20 mouse cellular contexts compared by ENCODE assay signal in genomic region chr6:123971180-123971579, GRCm38 (mm10). TPM values are rescaled to one million over a fixed set of nuclear protein-coding genes. Genes with fewer than 3 reads are reported as not detected.
DNase-seq lines count a peak whose midpoint lies in the region; ATAC-seq and TF ChIP-seq lines count a peak whose summit lies in the region.
"Had no signal": no experiment of that assay in that cellular context is flagged by ENCODE, and none has a peak within 500 bp of the region (broad histone marks: within the 10 kb centered on the region; RNA-seq: fewer than 3 reads in every experiment).

No protein-coding gene starts in this region.

- H3K4me2 ChIP-seq in heart, embryonic 16.5 days (ENCODE audit: low read depth, low read length): no peak overlapping the region
- H3K4me2 ChIP-seq in midbrain, postnatal 0 days (ENCODE audit: low read depth, low read length, poor library complexity, severe bottlenecking): no peak overlapping the region
- no peak overlapping the region for H3K4me2 ChIP-seq in midbrain, embryonic 11.5 days
- H3K4me2 ChIP-seq: liver, embryonic 13.5 days had no signal

- H3K27ac ChIP-seq in heart, embryonic 16.5 days (ENCODE audit: low read length): peak overlapping the region; percentile 38
- no peak overlapping the region for H3K27ac ChIP-seq in midbrain, postnatal 0 days (ENCODE audit: low read depth, low read length)
- H3K27ac ChIP-seq in midbrain, embryonic 11.5 days (ENCODE audit: low read depth, low read length): no peak overlapping the region
- H3K27ac ChIP-seq: liver, embryonic 13.5 days; stomach, postnatal 0 days had no signal

- no peaks in the 10 kb centered on the region for H3K4me1 ChIP-seq in heart, embryonic 16.5 days (ENCODE audit: control insufficient read depth, insufficient read depth, low read length)
- no peaks in the 10 kb centered on the region for H3K4me1 ChIP-seq in midbrain, postnatal 0 days (ENCODE audit: insufficient read depth, low read length)
- no peaks in the 10 kb centered on the region for H3K4me1 ChIP-seq in midbrain, embryonic 11.5 days (ENCODE audit: control insufficient read depth, insufficient read depth, low read length)
- H3K4me1 ChIP-seq: liver, embryonic 13.5 days had no signal

- no peak for DNase-seq in heart, adult 11 months
- peak; percentile 10 for DNase-seq in midbrain, postnatal 0 days (ENCODE audit: low spot score)
- DNase-seq in midbrain, embryonic 11.5 days (ENCODE audit: low spot score, missing footprints): no peak
- peak; percentile 1 for DNase-seq in brain, adult 2 months (ENCODE audit: low read depth, low spot score)
- DNase-seq in spleen, postnatal 36 days (ENCODE audit: low spot score in 2 of 2): peak; percentile 57 to 59
- no peak for DNase-seq in embryo, embryonic 10.5 days (ENCODE audit: low spot score)
- DNase-seq in adrenal gland, adult 2 months: no peak
- DNase-seq: adrenal gland, postnatal 25 days; cerebellum, postnatal 25 days; gastrocnemius, postnatal 25 days; kidney, postnatal 10 days; liver, embryonic 13.5 days; retina, postnatal 1 day had no signal

- H3K27me3 ChIP-seq in heart, embryonic 16.5 days (ENCODE audit: control insufficient read depth, insufficient read depth, low read length): no peaks in the 10 kb centered on the region
- H3K27me3 ChIP-seq in midbrain, postnatal 0 days (ENCODE audit: insufficient read depth, low read length): no peaks in the 10 kb centered on the region
- no peaks in the 10 kb centered on the region for H3K27me3 ChIP-seq in midbrain, embryonic 11.5 days (ENCODE audit: control insufficient read depth, insufficient read depth, low read length)
- H3K27me3 ChIP-seq: liver, embryonic 13.5 days had no signal

- no peaks in the 10 kb centered on the region for H3K36me3 ChIP-seq in heart, embryonic 16.5 days (ENCODE audit: control insufficient read depth, insufficient read depth)
- no peaks in the 10 kb centered on the region for H3K36me3 ChIP-seq in midbrain, postnatal 0 days (ENCODE audit: insufficient read depth, low read length)
- H3K36me3 ChIP-seq in midbrain, embryonic 11.5 days (ENCODE audit: control insufficient read depth, insufficient read depth, low read length): no peaks in the 10 kb centered on the region
- H3K36me3 ChIP-seq: liver, embryonic 13.5 days had no signal

- no peak for ATAC-seq in heart, embryonic 16.5 days (replicated peaks; ENCODE audit: extremely low read depth, insufficient read depth, low FRiP score)
- ATAC-seq in midbrain, postnatal 0 days (ENCODE audit: low FRiP score): no peak
- no peak for ATAC-seq in midbrain, embryonic 11.5 days (ENCODE audit: low FRiP score)

- H3K4me3 ChIP-seq in heart, embryonic 16.5 days (ENCODE audit: low read length): no peak overlapping the region
- no peak overlapping the region for H3K4me3 ChIP-seq in midbrain, postnatal 0 days (ENCODE audit: low read depth, low read length)
- no peak overlapping the region for H3K4me3 ChIP-seq in midbrain, embryonic 11.5 days (ENCODE audit: low read depth, low read length)
- H3K4me3 ChIP-seq: liver, embryonic 13.5 days had no signal

- H3K9me3 ChIP-seq in heart, embryonic 16.5 days (replicated peaks; ENCODE audit: control insufficient read depth, low read length): no peaks in the 10 kb centered on the region
- H3K9me3 ChIP-seq in midbrain, postnatal 0 days (ENCODE audit: low read length): no peaks in the 10 kb centered on the region
- H3K9me3 ChIP-seq in midbrain, embryonic 11.5 days (ENCODE audit: control insufficient read depth, low read length): no peaks in the 10 kb centered on the region
- H3K9me3 ChIP-seq: liver, embryonic 13.5 days had no signal

- no peak for TF ChIP-seq CTCF in midbrain, postnatal 0 days (IDR thresholded peaks at IDR 0.05)

- H3K9ac ChIP-seq in heart, embryonic 16.5 days (ENCODE audit: low read length): no peak overlapping the region
- H3K9ac ChIP-seq in midbrain, postnatal 0 days (replicated peaks; ENCODE audit: low read length, poor library complexity, severe bottlenecking): no peak overlapping the region
- no peak overlapping the region for H3K9ac ChIP-seq in midbrain, embryonic 11.5 days (ENCODE audit: low read length)
- H3K9ac ChIP-seq: liver, embryonic 13.5 days had no signal

RNA-seq across cellular contexts. Expression of gene Vmn2r26, which starts 53.2 kb away (rescaled TPM):
- polyA plus RNA-seq in heart, embryonic 16.5 days (2015; fragmentation: Nextera tagmentation; extraction: Ambion mirVana): not detected in 2 replicates
- 0.05 TPM in 1 of 2 replicates, not detected in the other for total RNA-seq in midbrain, postnatal 0 days (2014; rRNA removed)
- not detected in 2 replicates for polyA plus RNA-seq in midbrain, postnatal 0 days (2015; fragmentation: Nextera tagmentation; extraction: Ambion mirVana)
- not detected in 2 replicates for polyA plus RNA-seq in midbrain, embryonic 11.5 days (2014; fragmentation: Nextera tagmentation; extraction: Ambion mirVana)
- total RNA-seq in adrenal gland, adult 2 months (2021): under 1 TPM in 1 of 2 experiments, not detected in 1; 0.03 TPM
- polyA plus RNA-seq in adrenal gland, adult 2 months (2012; rRNA removed): not detected in 2 replicates
- total RNA-seq: adrenal gland, postnatal 25 days; gastrocnemius, postnatal 25 days; megakaryocyte-erythroid progenitor cell, adult 5-6 weeks had no signal
- polyA plus RNA-seq: embryonic facial prominence, embryonic 11.5 days; liver, embryonic 13.5 days; lung, embryonic 16.5 days; neural tube, embryonic 14.5 days; small intestine, adult 2 months; stomach, postnatal 0 days had no signal

Comparison
In these comparisons a context has a peak if more than half of its experiments do, and no peak if none do; other contexts are left out.
1. DNase-seq: peak in midbrain, postnatal 0 days (single experiment), brain, adult 2 months (single experiment) and spleen, postnatal 36 days (2 of 2); none in heart, adult 11 months (single experiment), midbrain, embryonic 11.5 days (single experiment), embryo, embryonic 10.5 days (single experiment) and adrenal gland, adult 2 months (single experiment).